Mouse (Mus musculus) activated CD4-positive, CD25-positive, alpha-beta regulatory T cell (primary cell): Measurements from ENCODE around the gene Stx19. TPM values are rescaled to one million over a fixed set of nuclear protein-coding genes. Genes with fewer than 3 reads are reported as not detected.

Source experiments
- polyA plus RNA-seq, 2 experiments: library from polyadenylated mRNA; unstranded; fragments of 100-300 nt; shearing (Covaris generic); gene quantifications; one replicate each; pipeline ENCODE4 v1.2.1; 2017

Gene Stx19
- polyA plus RNA-seq: under 1 TPM; 0.43 to 0.77 TPM

GRCm38 (mm10) chr16:62814491-62814890 is at the start of gene Stx19:
Stx19 (plus strand) TSS chr16:62814676.

GRCm38 (mm10) chr16:62786621-62787331 is 27.7 kb upstream of the Stx19 start, which contains the start of gene Nsun3:
Nsun3 (minus strand) TSS chr16:62786818.

GRCm38 (mm10) chr16:62846498-62847312 is 32.2 kb downstream of the Stx19 start, which contains the start of gene Arl13b:
Arl13b (minus strand) TSS chr16:62847040.

DNA sequence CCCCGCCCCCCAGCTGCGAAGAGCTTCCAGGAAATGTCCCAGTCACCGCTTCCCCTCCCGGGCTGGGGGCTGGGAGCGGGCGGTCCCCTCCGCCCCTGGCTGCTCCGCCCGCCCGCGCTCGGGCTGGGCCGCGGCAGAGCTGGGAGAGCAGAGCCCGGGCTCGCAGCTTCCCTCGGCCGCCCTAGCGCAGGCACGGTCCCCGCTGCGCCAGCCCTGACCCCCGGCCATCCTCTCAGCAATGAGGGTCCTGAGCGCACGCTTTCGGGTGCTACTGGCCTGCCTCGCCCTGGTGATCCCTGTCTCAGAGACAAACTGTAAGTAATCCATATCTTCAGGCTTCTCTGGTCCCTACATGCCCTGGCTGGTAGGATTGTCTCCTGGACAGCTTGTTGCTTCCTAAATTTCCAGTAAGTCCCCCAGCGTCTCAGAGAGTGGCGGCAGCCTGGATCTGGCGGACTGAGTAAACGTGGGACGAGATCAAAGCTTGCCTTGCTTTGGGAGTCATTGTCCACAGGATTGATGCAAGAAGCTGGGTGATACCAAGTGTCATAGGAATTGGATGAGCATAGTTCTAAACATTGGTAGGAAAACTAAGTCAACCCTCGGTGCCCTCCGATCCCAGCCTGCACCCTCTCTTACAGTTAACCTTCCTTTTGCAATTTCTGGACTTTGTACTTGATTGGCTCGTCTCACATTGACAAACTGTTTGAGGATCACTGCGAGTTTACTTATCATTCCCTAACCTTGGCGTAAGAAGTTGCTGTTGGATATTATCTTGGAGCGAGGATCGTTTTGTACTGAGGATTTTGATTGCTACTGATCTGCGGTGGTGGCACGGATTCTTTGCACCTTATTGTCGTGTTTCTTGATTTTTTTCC is 40.0 kb downstream of the Stx19 start, which contains the start of gene Pros1:
Gene Pros1 (plus strand): TSS at position 117 of the 878 bp plus-strand sequence.

Other genes with a start within 250 kb of the Stx19 start
- gene Nsun3, start 27.9 kb upstream of the Stx19 start, polyA plus RNA-seq: 10 to 100 TPM; 17.6 to 20.4 TPM
- gene Arl13b, start 32.4 kb downstream of the Stx19 start, polyA plus RNA-seq: 10 to 100 TPM; 12.3 to 12.5 TPM
- gene Pros1, start 39.6 kb downstream of the Stx19 start, polyA plus RNA-seq: 10 to 100 TPM in 1 of 2 experiments, 1 to 10 TPM in 1; 8.6 to 13.5 TPM